Mouse (Mus musculus): ENCODE results near the gene Gucy2c.
"Not testable (repeated sequence)": the region's sequence is repeated elsewhere in the genome, so short reads cannot be mapped to it uniquely, and the experiment has no call there.

The Gucy2c gene

GRCm38 (mm10) chr6:136803739-136804633 is 22.4 kb upstream of the Gucy2c start, which contains the start of gene Hist4h4:
Gene Hist4h4, minus strand, starts transcription at chr6:136804415.
- DNase-seq (ENCODE audit: low read depth, low spot score) = peak; percentile 98

GRCm38 (mm10) chr6:136803093-136803738 is 21.7 kb upstream of the Gucy2c start:
- DNase-seq (ENCODE audit: low read depth, low spot score) = no peak

GRCm38 (mm10) chr6:136801274-136801673 is 19.7 kb upstream of the Gucy2c start:
- DNase-seq (ENCODE audit: low read depth, low spot score) = no peak

- no peak for DNase-seq (ENCODE audit: low read depth, low spot score)
Measured at GRCm38 (mm10) chr6:136800710-136801109, 19.1 kb upstream of the Gucy2c start.

GRCm38 (mm10) chr6:136797874-136798693 is 16.5 kb upstream of the Gucy2c start:
- DNase-seq (ENCODE audit: low read depth, low spot score) = not testable (repeated sequence)

GRCm38 (mm10) chr6:136795850-136796249 is 14.3 kb upstream of the Gucy2c start:
- no peak for DNase-seq (ENCODE audit: low read depth, low spot score)

- no peak for DNase-seq (ENCODE audit: low read depth, low spot score)
Measured at GRCm38 (mm10) chr6:136795110-136795509, 13.5 kb upstream of the Gucy2c start.

- no peak for DNase-seq (ENCODE audit: low read depth, low spot score)
Measured at GRCm38 (mm10) chr6:136793831-136794525, 12.4 kb upstream of the Gucy2c start.

GRCm38 (mm10) chr6:136792884-136793758 is 11.6 kb upstream of the Gucy2c start:
- no peak for DNase-seq (ENCODE audit: low read depth, low spot score)

GRCm38 (mm10) chr6:136789391-136789971 is 7.9 kb upstream of the Gucy2c start:
- DNase-seq (ENCODE audit: low read depth, low spot score) = peak; percentile 65

- DNase-seq (ENCODE audit: low read depth, low spot score) = peak; percentile 69
Measured at GRCm38 (mm10) chr6:136782761-136783160, 1.2 kb upstream of the Gucy2c start.

GRCm38 (mm10) chr6:136782146-136782545 is 581 bp upstream of the Gucy2c start:
- no peak for DNase-seq (ENCODE audit: low read depth, low spot score)

GRCm38 (mm10) chr6:136776392-136776791 is 5.2 kb downstream of the Gucy2c start:
- no peak for DNase-seq (ENCODE audit: low read depth, low spot score)

GRCm38 (mm10) chr6:136769859-136770258 is 11.7 kb downstream of the Gucy2c start:
- no peak for DNase-seq (ENCODE audit: low read depth, low spot score)

GRCm38 (mm10) chr6:136769143-136769542 is 12.4 kb downstream of the Gucy2c start:
- no peak for DNase-seq (ENCODE audit: low read depth, low spot score)

GRCm38 (mm10) chr6:136763912-136764311 is 17.7 kb downstream of the Gucy2c start:
- peak; percentile 12 for DNase-seq (ENCODE audit: low read depth, low spot score)

GRCm38 (mm10) chr6:136750567-136750966 is 31.0 kb downstream of the Gucy2c start:
- DNase-seq (ENCODE audit: low read depth, low spot score) = no peak

- DNase-seq (ENCODE audit: low read depth, low spot score) = no peak
Measured at GRCm38 (mm10) chr6:136745586-136745985, 36.0 kb downstream of the Gucy2c start.

- DNase-seq (ENCODE audit: low read depth, low spot score) = no peak
Measured at GRCm38 (mm10) chr6:136743729-136744128, 37.8 kb downstream of the Gucy2c start.

All from brain, adult 2 months (tissue).